Mouse (Mus musculus): ENCODE measurements at regions not wholly inside any gene's neighbourhood (a gene's known extent, or its start where the extent isn't known, plus 50 kb on each side); places are given as distances from the start of the nearest gene placed in this dataset.

GRCm38 (mm10) chr19:36266346-36266745, 81.8 kb upstream of the Pcgf5 start:
- no peak for TF ChIP-seq CTCF (IDR thresholded peaks at IDR 0.05; ENCODE audit: low read depth, low read length)
- TF ChIP-seq TAL1 (conservative IDR thresholded peaks at IDR 0.05; ENCODE audit: low read depth, low read length) = no peak
- no peak for TF ChIP-seq POLR2AphosphoS5 (IDR thresholded peaks at IDR 0.05; ENCODE audit: insufficient replicate concordance, low read depth, low read length)
- TF ChIP-seq GATA1 (IDR thresholded peaks at IDR 0.05; ENCODE audit: borderline replicate concordance, low read length) = no peak
- no peak for TF ChIP-seq GATA2 (IDR thresholded peaks at IDR 0.05; ENCODE audit: borderline replicate concordance, low read depth, low read length)

Measured in G1E (cell line).